Mouse (Mus musculus): Measurements from ENCODE around the gene Lrrc2.

- TF ChIP-seq CTCF (IDR thresholded peaks at IDR 0.05; ENCODE audit: insufficient read depth, low read depth, low read length) (no peak), POLR2A (IDR thresholded peaks at IDR 0.05; ENCODE audit: insufficient read depth, low read depth, low read length) (no peak)
Observed at GRCm38 (mm10) chr9:111015658-111016057, 64.3 kb downstream of the Lrrc2 start.
